Mouse (Mus musculus) limb, embryonic 11.5 days (tissue): ENCODE measurements at regions not wholly inside any gene's neighbourhood (a gene's known extent, or its start where the extent isn't known, plus 50 kb on each side); places are given as distances from the start of the nearest gene placed in this dataset.

Source experiments
- ATAC-seq: fragments of 200-750 bp; cut with Nextera tagmentation; 2 replicates; pipeline ENCODE4 v1.8.0; 2017; ENCODE audit warnings: low read depth; ENCODE audit not compliant: insufficient number of reproducible peaks, low FRiP score, low TSS enrichment
- DNase-seq: peaks from one replicate; pipeline ENCODE4 v3.0.0-alpha.2; 2015; ENCODE audit warnings: low spot score
- H3K27ac ChIP-seq: fragments of 300-500 bp; sonication (generic); replicated peaks from 2 replicates; pipeline ENCODE4 v1.5.1; 2014; ENCODE audit warnings: low read depth, mild to moderate bottlenecking, low read length
- H3K27me3 ChIP-seq: fragments of 300-500 bp; sonication (generic); 2 replicates; pipeline ENCODE4 v1.6.1; 2014; ENCODE audit warnings: mild to moderate bottlenecking, low read length, mixed read lengths; ENCODE audit not compliant: control insufficient read depth, insufficient read depth
- H3K36me3 ChIP-seq: fragments of 300-500 bp; sonication (generic); 2 replicates; pipeline ENCODE4 v1.6.1; 2014; ENCODE audit warnings: mild to moderate bottlenecking, low read length, moderate library complexity, mixed read lengths; ENCODE audit not compliant: control insufficient read depth, insufficient read depth
- H3K4me1 ChIP-seq: fragments of 300-500 bp; sonication (generic); 2 replicates; pipeline ENCODE4 v1.6.1; 2014; ENCODE audit warnings: low read length, mixed read lengths; ENCODE audit not compliant: control insufficient read depth, insufficient read depth
- H3K4me2 ChIP-seq: fragments of 300-500 bp; sonication (generic); 2 replicates; pipeline ENCODE4 v1.6.1; 2014; ENCODE audit warnings: low read depth, mild to moderate bottlenecking, moderate library complexity; ENCODE audit not compliant: severe bottlenecking
- H3K4me3 ChIP-seq: fragments of 300-500 bp; sonication (generic); 2 replicates; pipeline ENCODE4 v1.5.1; 2014; ENCODE audit warnings: low read depth, low read length
- H3K9ac ChIP-seq: fragments of 300-500 bp; sonication (generic); 2 replicates; pipeline ENCODE4 v1.6.1; 2014; ENCODE audit warnings: mild to moderate bottlenecking, low read length
- H3K9me3 ChIP-seq: fragments of 300-500 bp; sonication (generic); 2 replicates; pipeline ENCODE4 v1.6.1; 2016; ENCODE audit warnings: low read length; ENCODE audit not compliant: control insufficient read depth
- WGBS: fragments of 180-500 bp; shearing (Covaris S2); extraction: QIAGEN DNeasy Blood & Tissue Kit; methylation state at CpG from one replicate; pipeline ENCODE4 v1.1.7; 2014; 5-methylcytosine and 5-hydroxymethylcytosine counted together

DNA sequence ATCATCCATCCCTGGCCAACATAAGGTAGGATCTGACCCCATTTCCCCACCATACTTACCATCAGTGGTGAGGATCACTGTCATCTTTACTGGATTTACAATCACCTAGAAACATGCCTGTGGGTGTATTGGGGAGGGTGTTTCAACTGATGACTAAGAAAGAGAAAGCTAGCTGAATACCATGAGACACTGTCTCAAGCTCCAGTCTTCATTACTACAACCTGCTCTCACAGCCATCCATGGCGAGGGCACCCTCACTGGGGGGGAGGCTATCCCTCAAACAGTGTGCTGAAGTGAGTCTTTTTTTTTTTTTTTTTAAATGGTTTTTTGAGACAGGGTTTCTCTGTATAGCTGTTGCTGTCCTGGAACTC, 154.9 kb downstream of the Qrsl1 start:
- H3K4me3 ChIP-seq: no peak overlapping the region
- no peak overlapping the region for H3K27ac ChIP-seq
- peaks cover 7% of the 10 kb centered on the region; the same call in 1 of the 2 replicates for H3K4me1 ChIP-seq
- no peaks in the 10 kb centered on the region for H3K9me3 ChIP-seq
- no peaks in the 10 kb centered on the region for H3K36me3 ChIP-seq
- WGBS: 89% methylated on average over 1 of the region's 1 CpGs
- H3K9ac ChIP-seq: no peak overlapping the region
- DNase-seq (no peak), ATAC-seq (no peak)
- H3K4me2 ChIP-seq: no peak overlapping the region
- H3K27me3 ChIP-seq: no peaks in the 10 kb centered on the region

DNA sequence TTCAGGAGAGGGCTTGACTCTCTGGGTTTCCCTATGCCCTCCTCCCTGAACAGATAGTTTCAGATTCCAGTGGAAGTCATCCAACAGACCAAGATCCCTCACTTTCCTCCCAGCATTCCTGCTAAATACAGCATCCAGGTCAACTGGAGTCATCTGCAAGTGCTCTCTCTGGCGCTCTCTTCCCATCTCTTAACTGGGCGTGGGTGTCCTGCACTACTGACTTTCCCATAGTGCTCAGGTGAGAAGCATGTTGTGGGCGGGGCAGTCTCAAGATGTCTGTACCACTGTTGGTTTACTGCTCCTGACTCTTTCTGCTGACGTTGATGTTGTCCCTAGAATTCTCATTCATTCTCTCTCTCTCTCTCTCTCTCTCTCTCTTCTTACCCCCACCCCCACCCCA, 154.0 kb downstream of the Qrsl1 start:
- peaks cover under 1% of the 10 kb centered on the region; the same call in 1 of the 2 replicates for H3K4me1 ChIP-seq
- no peak overlapping the region for H3K4me3 ChIP-seq

DNA sequence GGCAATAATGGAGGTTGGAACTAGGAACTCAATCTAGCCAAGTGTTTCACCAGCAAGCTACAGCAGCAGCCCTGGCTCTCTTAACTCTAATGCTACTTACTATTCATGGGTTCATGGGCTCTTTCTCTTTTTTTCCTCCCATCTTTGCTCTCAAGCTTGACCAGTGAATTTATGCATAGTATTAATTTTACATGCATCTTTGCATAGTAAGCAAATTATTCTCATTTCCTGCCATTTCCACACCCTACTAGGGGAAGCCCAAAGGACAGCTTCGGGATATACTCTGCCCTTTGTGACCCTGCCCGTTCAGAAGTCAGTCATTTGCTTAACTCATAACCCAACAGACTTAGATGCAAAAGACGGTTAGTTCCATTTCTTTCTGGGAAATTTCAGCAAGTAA, 153.2 kb downstream of the Qrsl1 start:
- 88% methylated on average over 3 of the region's 3 CpGs for WGBS
- no peak overlapping the region for H3K9ac ChIP-seq
- no peak overlapping the region for H3K4me2 ChIP-seq
- H3K4me1 ChIP-seq: no peaks in the 10 kb centered on the region
- no peaks in the 10 kb centered on the region for H3K27me3 ChIP-seq
- ATAC-seq: no peak
- no peak overlapping the region for H3K4me3 ChIP-seq
- DNase-seq: no peak
- no peaks in the 10 kb centered on the region for H3K9me3 ChIP-seq
- H3K27ac ChIP-seq: no peak overlapping the region
- no peaks in the 10 kb centered on the region for H3K36me3 ChIP-seq

More for the DNA sequence above, 154.0 kb downstream of the Qrsl1 start:
- 90% methylated on average over 4 of the region's 4 CpGs for WGBS
- no peaks in the 10 kb centered on the region for H3K27me3 ChIP-seq
- ATAC-seq: no peak
- no peak overlapping the region for H3K27ac ChIP-seq
- DNase-seq: no peak
- H3K4me2 ChIP-seq: no peak overlapping the region
- H3K9ac ChIP-seq: no peak overlapping the region
- no peaks in the 10 kb centered on the region for H3K9me3 ChIP-seq
- H3K36me3 ChIP-seq: no peaks in the 10 kb centered on the region

DNA sequence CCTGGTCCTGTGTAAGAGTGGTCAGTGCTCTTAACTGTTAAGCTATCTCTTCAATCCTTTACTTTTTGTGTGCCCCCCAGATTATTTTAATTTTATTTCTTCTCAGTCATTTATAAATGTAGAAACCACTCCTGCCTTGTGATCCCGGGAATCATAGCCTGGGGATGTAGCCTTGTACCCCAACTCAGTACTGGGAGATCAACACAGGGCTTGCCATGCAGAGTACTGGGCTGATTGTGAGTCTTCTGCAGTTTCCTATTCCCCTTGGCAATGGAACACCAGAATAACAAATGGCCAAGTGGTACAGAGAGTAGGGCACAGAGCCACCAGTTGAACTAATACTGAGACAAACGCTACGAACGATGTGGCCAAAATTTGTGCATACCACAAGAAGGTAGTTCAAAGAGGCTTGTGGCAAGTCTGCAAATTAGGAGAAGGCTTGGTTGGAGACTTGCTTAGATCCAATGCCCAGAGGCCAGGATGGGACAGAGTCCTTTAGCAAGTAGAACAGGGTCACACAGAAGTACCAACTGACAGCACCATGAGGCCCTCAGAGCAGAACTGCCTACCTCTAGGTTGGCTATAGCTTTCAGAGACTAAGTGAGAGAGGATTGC, 151.9 kb downstream of the Qrsl1 start:
- no peak for DNase-seq
- no peak for ATAC-seq
- Histone ChIP-seq H3K9ac (no peak overlapping the region), H3K9me3 (no peaks in the 10 kb centered on the region), H3K27ac (no peak overlapping the region), H3K4me1 (no peaks in the 10 kb centered on the region), H3K27me3 (no peaks in the 10 kb centered on the region), H3K36me3 (no peaks in the 10 kb centered on the region), H3K4me3 (no peak overlapping the region), H3K4me2 (no peak overlapping the region)
- WGBS: 96% methylated on average over 4 of the region's 4 CpGs

DNA sequence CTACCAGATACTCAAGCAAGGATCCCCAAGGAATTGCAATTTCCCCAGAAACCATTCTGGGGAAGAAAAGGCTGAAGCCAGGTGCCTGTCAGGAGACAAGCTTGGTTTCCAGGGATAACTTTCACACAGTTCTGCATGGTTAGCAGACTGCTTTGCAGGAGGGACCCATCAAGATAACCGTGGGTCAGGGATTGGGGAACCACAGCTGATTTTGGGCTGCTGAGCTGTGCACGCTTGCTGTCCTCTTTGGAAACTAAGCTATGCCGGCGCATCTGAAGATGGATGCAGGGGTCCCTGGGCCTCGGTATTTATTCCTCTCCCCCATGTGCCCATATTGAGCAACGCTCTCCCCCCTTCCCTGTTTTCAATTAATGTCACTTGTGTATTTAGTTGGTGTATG, 151.1 kb downstream of the Qrsl1 start:
- Histone ChIP-seq H3K27ac (no peak overlapping the region), H3K9ac (no peak overlapping the region), H3K27me3 (no peaks in the 10 kb centered on the region), H3K36me3 (no peaks in the 10 kb centered on the region), H3K4me3 (no peak overlapping the region), H3K9me3 (no peaks in the 10 kb centered on the region), H3K4me2 (no peak overlapping the region), H3K4me1 (no peaks in the 10 kb centered on the region)
- ATAC-seq: no peak
- DNase-seq: no peak
- 76% methylated on average over 6 of the region's 6 CpGs for WGBS

DNA sequence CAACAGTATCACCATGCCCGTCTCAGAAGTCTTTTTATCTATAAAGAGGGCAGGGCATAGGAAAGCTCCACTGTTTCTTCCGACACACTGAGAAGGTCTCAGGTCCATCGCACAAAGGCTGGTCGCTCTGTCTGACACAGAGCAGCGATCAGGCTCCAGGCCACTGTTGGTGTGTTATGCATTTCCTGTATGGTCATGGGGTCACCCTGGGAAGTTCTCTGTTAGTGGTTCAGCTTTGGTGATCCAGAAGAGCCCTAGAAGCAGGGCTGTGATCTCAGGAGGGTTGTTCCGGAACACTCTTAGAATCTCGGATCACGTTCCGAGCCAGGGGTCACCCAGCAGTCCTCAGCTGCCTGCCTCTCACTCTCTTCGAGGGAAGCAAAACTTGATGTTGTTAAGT, 150.7 kb downstream of the Qrsl1 start:
- no peak for DNase-seq
- Histone ChIP-seq H3K9ac (no peak overlapping the region), H3K4me3 (no peak overlapping the region), H3K27me3 (no peaks in the 10 kb centered on the region), H3K36me3 (no peaks in the 10 kb centered on the region), H3K4me1 (no peaks in the 10 kb centered on the region), H3K4me2 (no peak overlapping the region), H3K27ac (no peak overlapping the region), H3K9me3 (no peaks in the 10 kb centered on the region)
- no peak for ATAC-seq
- 76% methylated on average over 10 of the region's 10 CpGs for WGBS

DNA sequence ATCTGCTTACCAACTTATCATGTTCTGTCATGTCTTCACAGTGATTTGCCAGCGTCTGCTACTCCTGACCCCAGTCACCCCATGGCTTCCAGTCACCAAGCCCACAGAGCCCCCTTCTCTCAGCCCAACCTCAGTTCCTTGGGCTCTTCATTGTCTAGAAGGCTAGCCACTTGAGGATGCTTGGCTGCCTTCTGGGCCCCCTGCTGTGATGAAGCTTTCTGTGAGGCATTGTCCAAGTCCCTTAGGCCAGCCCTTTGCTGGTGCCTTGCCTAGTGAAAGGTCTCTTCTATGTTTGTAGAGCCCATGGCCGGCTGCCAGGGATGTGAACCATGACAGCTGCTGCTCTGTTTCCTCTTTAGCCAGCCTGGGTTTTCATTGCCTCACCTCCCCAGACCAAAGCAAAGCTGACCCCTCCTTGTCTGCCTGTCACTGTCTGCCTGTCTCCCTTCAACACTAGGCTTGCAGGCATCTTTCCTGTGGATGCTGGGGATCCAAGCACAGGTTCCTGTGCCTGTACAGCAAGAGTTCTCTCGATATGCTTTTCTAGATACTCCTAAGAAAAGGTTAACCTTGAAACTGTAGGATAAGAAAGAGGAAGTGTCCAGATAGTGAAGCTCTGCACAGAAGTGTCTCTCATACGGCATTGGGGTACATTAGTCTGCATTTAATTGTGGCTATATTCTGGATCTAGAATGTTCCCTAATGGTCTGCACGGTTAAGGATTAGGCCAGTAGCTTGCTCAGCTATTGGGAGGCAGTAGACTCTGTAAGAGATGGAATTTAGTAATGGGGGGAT, 149.5 kb downstream of the Qrsl1 start:
- WGBS: 75% methylated on average over 5 of the region's 5 CpGs
- Histone ChIP-seq H3K9me3 (no peaks in the 10 kb centered on the region), H3K9ac (no peak overlapping the region), H3K27ac (no peak overlapping the region), H3K36me3 (no peaks in the 10 kb centered on the region), H3K4me3 (no peak overlapping the region), H3K4me1 (no peaks in the 10 kb centered on the region), H3K27me3 (no peaks in the 10 kb centered on the region), H3K4me2 (no peak overlapping the region)
- ATAC-seq: no peak
- DNase-seq: no peak

DNA sequence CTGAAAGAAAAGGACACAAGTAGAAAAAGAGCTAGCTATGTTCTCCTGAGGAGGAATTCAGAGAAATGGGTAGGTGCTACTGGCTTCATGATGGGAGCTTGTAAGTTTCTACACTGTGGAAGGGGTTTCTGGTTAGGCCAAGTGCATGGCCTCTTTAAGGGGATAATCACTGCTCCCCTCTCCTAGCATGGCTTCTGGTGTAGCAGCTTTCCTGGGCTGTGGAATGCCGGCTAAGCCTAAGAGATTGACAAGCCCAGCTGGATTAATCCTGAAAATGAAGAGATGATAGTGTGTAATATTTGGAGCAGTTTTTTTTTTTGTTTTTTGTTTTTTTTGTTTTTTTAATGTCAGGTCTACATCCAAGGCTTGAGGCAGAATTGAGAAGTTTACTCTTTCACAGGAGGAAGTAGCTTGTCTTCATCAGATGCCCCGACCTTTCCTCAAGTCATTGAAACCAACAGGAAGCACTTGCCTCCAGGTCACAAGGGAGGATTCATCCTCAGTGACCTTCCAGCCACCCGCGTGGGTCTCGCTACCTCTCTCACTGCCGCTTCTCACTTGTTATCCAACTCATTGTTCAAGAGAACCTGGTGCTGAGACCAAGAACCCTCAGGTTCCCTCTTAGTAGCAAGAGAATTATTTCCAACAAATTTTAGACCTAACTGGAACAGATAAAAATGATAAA, 144.5 kb downstream of the Qrsl1 start:
- Histone ChIP-seq H3K4me1 (no peaks in the 10 kb centered on the region), H3K4me2 (no peak overlapping the region), H3K27me3 (no peaks in the 10 kb centered on the region), H3K9me3 (no peaks in the 10 kb centered on the region), H3K9ac (no peak overlapping the region), H3K27ac (no peak overlapping the region), H3K36me3 (no peaks in the 10 kb centered on the region), H3K4me3 (no peak overlapping the region)
- ATAC-seq: no peak
- WGBS: 79% methylated on average over 6 of the region's 6 CpGs
- DNase-seq: no peak
